Mouse (Mus musculus): ENCODE measurements around the gene Daglb. TPM values are rescaled to one million over a fixed set of nuclear protein-coding genes. Genes with fewer than 3 reads are reported as not detected.
"Not testable (repeated sequence)": the region's sequence is repeated elsewhere in the genome, so short reads cannot be mapped to it uniquely, and the experiment has no call there.

The Daglb gene
- total RNA-seq, 4 experiments from 2014 or later, result 8.1 to 9.3 (median 8.8) TPM

- no peak for DNase-seq (ENCODE audit: low spot score)
Observed at GRCm38 (mm10) chr5:143487193-143487592, 22.8 kb downstream of the Daglb start.

GRCm38 (mm10) chr5:143487998-143488397 is 23.6 kb downstream of the Daglb start:
- no peak for DNase-seq (ENCODE audit: low spot score)

DNA sequence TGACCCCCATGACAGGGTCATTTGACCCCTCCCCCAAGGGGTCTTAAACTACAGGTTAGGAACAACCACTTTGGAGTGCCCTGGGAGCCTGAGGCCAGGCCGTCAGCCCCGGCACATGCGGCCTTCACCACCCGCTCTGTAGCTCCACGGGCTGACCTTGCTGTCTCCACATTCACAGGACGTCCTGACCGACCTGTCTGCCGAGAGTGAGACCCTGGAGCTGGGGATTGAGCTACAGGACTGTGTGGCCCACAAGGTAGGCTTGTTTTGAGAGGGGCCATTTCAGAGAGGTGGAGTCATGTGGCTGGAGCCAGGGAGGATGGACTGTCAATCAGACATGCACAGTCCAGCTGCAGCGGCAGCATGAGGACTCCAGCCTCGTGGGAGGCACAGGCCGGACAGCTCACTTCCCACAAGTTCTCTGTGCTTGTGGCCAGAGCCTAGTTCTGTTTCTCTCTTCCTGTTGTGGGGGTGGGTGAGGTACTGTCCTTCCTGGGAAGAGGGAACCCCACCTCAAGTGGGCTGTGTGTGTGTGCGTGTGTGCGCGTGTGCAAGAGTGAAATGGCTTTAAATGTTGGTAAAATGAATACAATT is 25.5 kb downstream of the Daglb start:
- DNase-seq (ENCODE audit: low spot score), result no peak

- no peak for DNase-seq (ENCODE audit: low spot score)
Observed at GRCm38 (mm10) chr5:143491736-143492135, 27.4 kb downstream of the Daglb start.

DNA sequence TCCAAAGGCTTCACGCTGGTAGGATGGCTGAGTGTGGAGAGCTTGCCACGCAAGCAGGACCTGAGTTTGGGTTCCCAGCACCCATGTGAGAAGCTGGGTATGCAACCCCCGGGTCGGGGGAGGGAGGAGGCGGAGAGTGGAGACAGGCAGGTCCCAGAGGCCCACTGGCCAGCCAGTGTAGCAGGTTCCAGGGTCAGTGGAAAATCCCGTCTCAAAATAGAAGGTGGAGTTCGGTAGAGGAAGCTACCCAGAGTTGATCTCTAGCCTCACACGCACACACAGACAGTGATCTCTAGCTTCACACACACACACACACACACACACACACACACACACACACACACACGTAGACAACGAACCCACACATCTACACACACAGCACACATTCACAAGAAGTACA is 28.8 kb downstream of the Daglb start:
- DNase-seq (ENCODE audit: low spot score), result no peak

- no peak for DNase-seq (ENCODE audit: low spot score)
Observed at GRCm38 (mm10) chr5:143495708-143496107, 31.3 kb downstream of the Daglb start.

GRCm38 (mm10) chr5:143497451-143497850 is 33.1 kb downstream of the Daglb start:
- no peak for DNase-seq (ENCODE audit: low spot score)

- DNase-seq (ENCODE audit: low spot score), result no peak
Observed at GRCm38 (mm10) chr5:143499197-143499596, 34.8 kb downstream of the Daglb start.

GRCm38 (mm10) chr5:143499686-143500085 is 35.3 kb downstream of the Daglb start:
- DNase-seq (ENCODE audit: low spot score), result no peak

DNA sequence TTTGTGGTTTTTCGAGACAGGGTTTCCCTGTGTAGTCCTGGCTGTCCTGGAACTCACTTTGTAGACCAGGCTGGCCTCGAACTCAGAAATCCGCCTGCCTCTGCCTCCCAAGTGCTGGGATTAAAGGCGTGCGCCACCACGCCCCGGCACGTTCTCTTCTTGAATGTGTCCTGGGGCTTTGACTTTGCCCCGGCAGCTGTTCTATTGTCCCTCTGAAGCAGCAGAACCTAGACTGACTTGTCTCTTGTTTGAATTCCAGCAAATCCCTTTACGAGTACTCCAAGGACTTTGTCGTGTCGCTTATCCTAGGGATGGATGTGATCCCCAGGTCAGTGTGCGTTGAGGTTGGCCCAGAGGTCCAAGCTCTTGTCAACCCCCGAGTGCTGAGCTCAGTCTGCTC is 36.3 kb downstream of the Daglb start:
- not testable (repeated sequence) for DNase-seq (ENCODE audit: low spot score)

GRCm38 (mm10) chr5:143501140-143501539 is 36.8 kb downstream of the Daglb start:
- no peak for DNase-seq (ENCODE audit: low spot score)

DNA sequence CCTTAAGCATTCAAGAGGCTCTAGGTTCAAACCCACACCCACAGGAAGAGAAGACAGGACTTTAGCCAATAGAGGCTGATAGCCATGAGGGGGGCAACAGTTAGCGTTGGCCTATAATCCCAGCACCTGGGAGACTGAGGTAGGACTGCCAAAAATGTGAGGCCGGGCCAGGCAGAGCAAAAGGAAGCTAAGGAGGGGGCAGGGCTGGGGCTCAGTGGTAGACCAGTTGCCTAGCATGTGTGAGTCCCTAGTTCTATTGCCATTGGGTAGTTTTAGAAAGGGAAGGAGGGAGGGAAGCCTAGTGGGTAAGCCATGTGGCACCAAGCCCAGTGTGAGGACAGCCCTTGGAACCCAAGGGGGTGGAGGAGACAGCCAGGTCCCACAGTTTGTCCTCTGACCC is 37.3 kb downstream of the Daglb start:
- no peak for DNase-seq (ENCODE audit: low spot score)

DNA sequence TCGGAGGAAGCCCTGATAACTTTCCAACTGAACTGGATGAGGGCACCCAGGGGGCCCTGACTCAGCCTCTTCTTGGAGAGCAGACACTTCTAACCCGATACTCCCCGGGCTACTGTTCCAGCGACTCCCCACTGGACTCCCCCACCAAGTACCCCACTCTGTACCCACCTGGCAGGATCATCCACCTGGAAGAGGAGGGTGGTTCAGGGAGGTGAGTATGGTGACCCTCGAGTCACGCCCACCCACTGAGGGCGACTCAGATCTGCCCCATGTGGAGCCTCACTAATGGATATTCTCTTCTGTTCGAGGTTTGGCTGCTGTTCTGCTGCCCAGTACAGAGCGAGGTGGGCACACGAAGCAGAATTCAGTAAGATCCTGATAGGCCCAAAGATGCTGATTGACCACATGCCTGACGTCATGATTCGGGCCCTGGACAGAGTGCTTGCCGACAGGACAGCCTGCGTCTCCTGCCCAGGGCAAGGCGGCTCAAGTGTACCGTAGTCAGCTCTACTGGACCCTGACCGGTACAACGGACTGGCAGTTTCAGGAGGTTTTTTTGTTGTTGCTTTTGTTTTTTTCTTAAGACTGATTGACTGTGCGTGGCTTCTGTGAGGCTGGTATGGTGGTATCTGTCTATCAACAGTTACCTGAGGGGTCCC is 38.6 kb downstream of the Daglb start:
- no peak for DNase-seq (ENCODE audit: low spot score)

DNA sequence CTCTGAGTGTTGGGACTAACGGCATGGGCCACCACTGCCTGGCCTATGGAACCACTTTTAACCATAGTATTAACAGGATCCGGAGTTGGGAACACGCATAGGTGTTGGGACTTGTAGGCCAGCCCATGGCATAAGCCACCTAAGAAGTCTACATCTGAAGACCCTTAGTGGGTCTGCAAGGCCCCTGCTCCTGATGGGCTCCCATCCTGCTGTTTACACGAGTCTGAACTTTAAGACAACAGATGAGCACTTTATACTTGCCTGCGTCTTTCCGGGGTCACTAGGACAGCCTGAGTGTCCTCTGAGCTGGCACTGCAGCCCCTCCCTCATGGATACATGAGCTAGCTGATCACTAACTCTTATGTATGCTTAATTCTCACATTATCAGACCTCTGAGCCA is 39.4 kb downstream of the Daglb start:
- no peak for DNase-seq (ENCODE audit: low spot score)

GRCm38 (mm10) chr5:143504453-143504852 is 40.1 kb downstream of the Daglb start:
- no peak for DNase-seq (ENCODE audit: low spot score)

GRCm38 (mm10) chr5:143505056-143505455 is 40.7 kb downstream of the Daglb start:
- no peak for DNase-seq (ENCODE audit: low spot score)

- no peak for DNase-seq (ENCODE audit: low spot score)
Observed at GRCm38 (mm10) chr5:143505545-143505944, 41.2 kb downstream of the Daglb start.

- no peak for DNase-seq (ENCODE audit: low spot score)
Observed at GRCm38 (mm10) chr5:143509294-143509693, 44.9 kb downstream of the Daglb start.

- no peak for DNase-seq (ENCODE audit: low spot score)
Observed at GRCm38 (mm10) chr5:143509737-143510136, 45.4 kb downstream of the Daglb start.

- no peak for DNase-seq (ENCODE audit: low spot score)
Observed at GRCm38 (mm10) chr5:143511577-143511976, 47.2 kb downstream of the Daglb start.

- DNase-seq (ENCODE audit: low spot score), result no peak
Observed at GRCm38 (mm10) chr5:143512305-143512704, 47.9 kb downstream of the Daglb start.

DNA sequence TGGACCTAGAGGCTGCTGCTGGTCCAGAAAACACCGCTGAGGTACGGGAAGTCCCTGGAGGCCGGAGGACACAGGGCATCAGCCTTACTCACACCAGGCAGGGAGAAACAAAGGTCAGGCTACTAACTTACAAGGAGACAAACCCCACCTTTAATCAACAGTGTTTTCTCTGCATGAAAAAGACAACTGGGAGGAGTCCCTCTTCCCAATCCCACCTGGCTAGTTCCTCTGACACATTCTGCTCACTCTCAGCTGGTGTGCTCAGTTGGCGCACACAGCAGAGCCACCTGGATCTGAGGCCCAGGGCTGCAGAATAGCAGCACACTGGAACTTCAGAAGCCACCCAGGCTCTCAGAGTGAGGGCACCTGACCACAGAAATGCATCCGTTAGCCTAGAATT is 50.5 kb downstream of the Daglb start:
- DNase-seq (ENCODE audit: low spot score), result no peak

- DNase-seq (ENCODE audit: low spot score), result no peak
Observed at GRCm38 (mm10) chr5:143517005-143517404, 52.6 kb downstream of the Daglb start.

- no peak for DNase-seq (ENCODE audit: low spot score)
Observed at GRCm38 (mm10) chr5:143517436-143517835, 53.1 kb downstream of the Daglb start.
